Comparison of ENCODE assay signal across 21 mouse cellular contexts in the genomic region with DNA sequence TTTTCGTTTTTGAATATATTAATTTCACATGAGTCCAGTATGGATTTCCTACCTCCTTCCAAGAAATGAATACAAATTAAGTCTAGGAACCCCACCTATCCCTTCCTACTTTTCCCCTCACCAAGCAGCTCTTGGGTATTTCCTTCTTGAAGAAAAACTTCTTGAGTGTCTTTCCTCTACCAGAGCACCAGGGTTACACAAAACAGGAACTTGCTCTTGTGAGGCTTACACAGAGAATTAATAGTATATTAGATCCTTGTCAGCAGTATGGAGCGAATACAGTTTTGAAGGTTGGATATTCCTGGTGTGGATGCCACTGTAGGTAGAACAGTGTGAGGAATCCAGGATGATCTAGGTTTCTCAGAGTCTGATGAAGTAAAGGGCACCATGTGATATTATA.
"Had no signal": no experiment of that assay in that cellular context is flagged by ENCODE, and none has a peak within 500 bp of the region (broad histone marks: within the 10 kb centered on the region; RNA-seq: fewer than 3 reads in every experiment).

No protein-coding gene starts in this region.

- ATAC-seq: hindbrain, postnatal 0 days; intestine, embryonic 16.5 days had no signal

- H3K27me3 ChIP-seq: heart, embryonic 12.5 days; hindbrain, embryonic 13.5 days; hindbrain, embryonic 15.5 days; kidney, embryonic 15.5 days; limb, embryonic 12.5 days; liver, embryonic 13.5 days had no signal

- H3K36me3 ChIP-seq: heart, embryonic 10.5 days; heart, embryonic 12.5 days; hindbrain, embryonic 13.5 days; hindbrain, embryonic 15.5 days; kidney, embryonic 15.5 days; limb, embryonic 10.5 days; limb, embryonic 12.5 days; liver, embryonic 13.5 days had no signal

- DNase-seq: gastrocnemius, postnatal 14 days; gastrocnemius, postnatal 36 days; heart, adult 11 months; heart, postnatal 10 days; heart, postnatal 4 days; kidney, adult 11 months; kidney, adult 2 months; kidney, adult 9 months; kidney, postnatal 14 days; kidney, postnatal 36 days; liver; liver, embryonic 13.5 days had no signal
